Mouse (Mus musculus): ENCODE measurements around the gene Grk3. TPM values are rescaled to one million over a fixed set of nuclear protein-coding genes. Genes with fewer than 3 reads are reported as not detected.

Gene Grk3
- polyA plus RNA-seq (2012; rRNA removed): 6.9 and 10.4 TPM in 2 replicates

GRCm38 (mm10) chr5:113015236-113016061 is at the start of gene Grk3:
Gene Grk3, minus strand, starts transcription at chr5:113015791.

GRCm38 (mm10) chr5:112895674-112896654 is 119.6 kb downstream of the Grk3 start, which contains the start of gene Myo18b:
Gene Myo18b, minus strand, starts transcription at chr5:112896362.

Other genes starting within 250 kb of the Grk3 start
- gene Myo18b, start 119.4 kb downstream of the Grk3 start, polyA plus RNA-seq (2012; rRNA removed): 1.6 and 2.5 TPM in 2 replicates
- not detected in 2 replicates for gene Crybb2, start 54.3 kb upstream of the Grk3 start, polyA plus RNA-seq (2012; rRNA removed)
- 2.7 and 4.0 TPM in 2 replicates for gene Crybb3, start 65.8 kb upstream of the Grk3 start, polyA plus RNA-seq (2012; rRNA removed)
- 4.9 and 5.0 TPM in 2 replicates for gene 2900026A02Rik, start 205.4 kb upstream of the Grk3 start, polyA plus RNA-seq (2012; rRNA removed)
- 0.14 TPM in 2 replicates for gene Tmem211, start 211.1 kb upstream of the Grk3 start, polyA plus RNA-seq (2012; rRNA removed)